Mouse (Mus musculus) left cerebral cortex, adult 18-20 months (tissue): ENCODE results near the gene Cntnap2. TPM values are rescaled to one million over a fixed set of nuclear protein-coding genes. Genes with fewer than 3 reads are reported as not detected.
"Not testable (repeated sequence)": the region's sequence is repeated elsewhere in the genome, so short reads cannot be mapped to it uniquely, and the experiment has no call there.

Source experiments
- DNase-seq, 2 experiments: peaks; one replicate each; pipeline ENCODE4 v3.0.0; 2021 to 2022; ENCODE audit warnings: low spot score in 2 of 2, mixed read lengths in 1 of 2
- total RNA-seq, 2 experiments: library from RNA; stranded (reverse); gene quantifications; 2 replicates each; pipeline ENCODE4 v1.2.3; 2021

The Cntnap2 gene
- total RNA-seq, 2 experiments from 2014 or later = 109 TPM

- no peak for DNase-seq
These were observed 1146.4 kb downstream of the Cntnap2 start for GRCm38 (mm10) chr6:46205531-46205930.

GRCm38 (mm10) chr6:46232889-46233288 lies 1173.7 kb downstream of the Cntnap2 start:
- no peak for DNase-seq

GRCm38 (mm10) chr6:46240349-46240748 lies 1181.2 kb downstream of the Cntnap2 start:
- DNase-seq = no peak

GRCm38 (mm10) chr6:46263171-46263570 lies 1204.0 kb downstream of the Cntnap2 start:
- no peak for DNase-seq

- DNase-seq = no peak
These were observed 1287.8 kb downstream of the Cntnap2 start for GRCm38 (mm10) chr6:46346946-46347345.

GRCm38 (mm10) chr6:46361091-46361490 lies 1301.9 kb downstream of the Cntnap2 start:
- no peak for DNase-seq

GRCm38 (mm10) chr6:46362156-46362555 lies 1303.0 kb downstream of the Cntnap2 start:
- no peak for DNase-seq

GRCm38 (mm10) chr6:46398725-46399589 lies 1339.8 kb downstream of the Cntnap2 start:
- DNase-seq = no peak

GRCm38 (mm10) chr6:46414154-46414553 lies 1355.0 kb downstream of the Cntnap2 start:
- no peak for DNase-seq

GRCm38 (mm10) chr6:46414562-46414961 lies 1355.4 kb downstream of the Cntnap2 start:
- no peak for DNase-seq

- no peak for DNase-seq
These were observed 1360.7 kb downstream of the Cntnap2 start for GRCm38 (mm10) chr6:46419827-46420226.

- no peak for DNase-seq
These were observed 1361.2 kb downstream of the Cntnap2 start for GRCm38 (mm10) chr6:46420349-46420748.

GRCm38 (mm10) chr6:46428231-46428630 lies 1369.1 kb downstream of the Cntnap2 start:
- DNase-seq = no peak

- no peak for DNase-seq
These were observed 1391.9 kb downstream of the Cntnap2 start for GRCm38 (mm10) chr6:46450917-46451638.

- DNase-seq = no peak
These were observed 1413.5 kb downstream of the Cntnap2 start for GRCm38 (mm10) chr6:46472683-46473082.

- DNase-seq = no peak
These were observed 1425.2 kb downstream of the Cntnap2 start for GRCm38 (mm10) chr6:46484392-46484791.

GRCm38 (mm10) chr6:46502786-46503185 lies 1443.6 kb downstream of the Cntnap2 start:
- no peak for DNase-seq

- DNase-seq = no peak
These were observed 1453.7 kb downstream of the Cntnap2 start for GRCm38 (mm10) chr6:46512841-46513240.

GRCm38 (mm10) chr6:46537586-46537985 lies 1478.4 kb downstream of the Cntnap2 start:
- DNase-seq = not testable (repeated sequence)

- DNase-seq = peak in 1 of 2 experiments; percentile 17
These were observed 1504.3 kb downstream of the Cntnap2 start for GRCm38 (mm10) chr6:46563470-46563869.

- DNase-seq = no peak
These were observed 1515.9 kb downstream of the Cntnap2 start for GRCm38 (mm10) chr6:46575055-46575454.

- DNase-seq = no peak
These were observed 1553.2 kb downstream of the Cntnap2 start for GRCm38 (mm10) chr6:46612365-46612764.
